Mouse (Mus musculus) midbrain, postnatal 0 days (tissue): ENCODE measurements at regions not wholly inside any gene's neighbourhood (a gene's known extent, or its start where the extent isn't known, plus 50 kb on each side); places are given as distances from the start of the nearest gene placed in this dataset.
A peak's percentile ranks its signal among the peaks of the same experiment; 100 is the strongest.

Experiments used
- ATAC-seq: fragments of 200-750 bp; cut with Nextera tagmentation; 2 replicates; pipeline ENCODE4 v1.8.0; 2017; ENCODE audit warnings: moderate number of reproducible peaks, mild to moderate bottlenecking, moderate TSS enrichment, moderate library complexity; ENCODE audit not compliant: low FRiP score
- DNase-seq: peaks from one replicate; pipeline ENCODE4 v3.0.0-alpha.2; 2015; ENCODE audit warnings: low spot score
- H3K27ac ChIP-seq: fragments of 300-500 bp; sonication (generic); 2 replicates; pipeline ENCODE4 v1.5.1; 2014; ENCODE audit warnings: low read depth, mild to moderate bottlenecking, low read length, mixed read lengths
- H3K27me3 ChIP-seq: fragments of 300-500 bp; sonication (generic); 2 replicates; pipeline ENCODE4 v1.6.1; 2014; ENCODE audit warnings: low read length, control low read depth, mixed read lengths; ENCODE audit not compliant: insufficient read depth
- H3K36me3 ChIP-seq: fragments of 300-500 bp; sonication (generic); 2 replicates; pipeline ENCODE4 v1.6.1; 2014; ENCODE audit warnings: low read length, control low read depth, mixed read lengths; ENCODE audit not compliant: insufficient read depth
- H3K4me1 ChIP-seq: fragments of 300-500 bp; sonication (generic); 2 replicates; pipeline ENCODE4 v1.6.1; 2014; ENCODE audit warnings: mild to moderate bottlenecking, control low read depth, antibody characterized with exemption, low read length, mixed read lengths; ENCODE audit not compliant: insufficient read depth
- H3K4me2 ChIP-seq: fragments of 300-500 bp; sonication (generic); 2 replicates; pipeline ENCODE4 v1.6.1; 2014; ENCODE audit warnings: low read depth, mild to moderate bottlenecking, low read length, mixed read lengths; ENCODE audit not compliant: poor library complexity, severe bottlenecking
- H3K4me3 ChIP-seq: fragments of 300-500 bp; sonication (generic); 2 replicates; pipeline ENCODE4 v1.5.1; 2014; ENCODE audit warnings: low read depth, mild to moderate bottlenecking, low read length, moderate library complexity
- H3K9ac ChIP-seq: fragments of 300-500 bp; sonication (generic); replicated peaks from 2 replicates; pipeline ENCODE4 v1.6.1; 2014; ENCODE audit warnings: mild to moderate bottlenecking, low read length, moderate library complexity, mixed read lengths; ENCODE audit not compliant: poor library complexity, severe bottlenecking
- H3K9me3 ChIP-seq: fragments of 300-500 bp; sonication (generic); 2 replicates; pipeline ENCODE4 v1.6.1; 2016; ENCODE audit warnings: low read length, control low read depth
- CTCF ChIP-seq: IDR thresholded peaks from 2 replicates; pipeline ENCODE4 v1.5.1; 2016; ENCODE audit warnings: antibody characterized with exemption, mild to moderate bottlenecking
- WGBS: fragments of 180-500 bp; shearing (Covaris S2); extraction: QIAGEN DNeasy Blood & Tissue Kit; methylation state at CpG from one replicate; pipeline ENCODE4 v1.1.7; 2014; 5-methylcytosine and 5-hydroxymethylcytosine counted together

DNA sequence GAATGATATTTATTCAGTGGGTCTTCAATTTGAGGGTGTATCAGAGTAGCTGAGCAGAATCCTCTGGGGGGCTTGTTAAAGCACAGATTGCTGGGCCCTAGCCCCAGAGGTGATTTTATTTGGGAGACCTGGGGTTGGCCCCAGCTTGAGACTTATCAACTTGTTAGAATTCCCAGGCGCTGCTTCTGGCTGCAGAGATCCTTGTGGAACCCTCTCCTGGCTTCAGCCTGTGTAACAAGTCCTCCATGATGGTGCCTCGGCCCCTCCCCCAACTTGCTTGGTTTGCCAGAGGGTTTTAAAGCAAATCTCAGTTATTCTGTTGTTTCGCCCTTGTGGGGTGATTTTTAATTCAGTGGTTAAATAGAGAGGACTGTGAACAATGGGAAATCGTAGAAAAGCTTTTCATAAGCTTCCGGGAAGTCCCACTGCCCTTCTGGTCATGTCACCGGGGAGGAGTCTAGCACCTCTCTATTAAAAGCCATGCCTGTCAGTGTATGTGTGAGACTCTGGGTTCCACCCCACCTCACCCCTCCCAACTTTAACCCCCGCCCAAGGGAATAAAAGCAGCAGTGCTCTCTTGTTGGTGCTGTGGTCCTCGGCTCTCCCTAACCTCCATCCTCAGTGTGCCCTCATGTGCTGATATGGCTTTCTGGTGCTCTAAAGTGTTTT lies 684.0 kb upstream of the Car8 start:
- 33% methylated on average over 8 of the region's 8 CpGs for WGBS
- Histone ChIP-seq H3K4me3 (no peak overlapping the region), H3K36me3 (no peaks in the 10 kb centered on the region), H3K27ac (no peak overlapping the region), H3K4me2 (no peak overlapping the region), H3K4me1 (peaks cover 5% of the 10 kb centered on the region; the same call in 1 of the 2 replicates), H3K27me3 (no peaks in the 10 kb centered on the region), H3K9ac (no peak overlapping the region), H3K9me3 (no peaks in the 10 kb centered on the region)
- ATAC-seq (peak; percentile 44; the same call in 1 of the 2 replicates), DNase-seq (no peak)
- no peak for TF ChIP-seq CTCF

DNA sequence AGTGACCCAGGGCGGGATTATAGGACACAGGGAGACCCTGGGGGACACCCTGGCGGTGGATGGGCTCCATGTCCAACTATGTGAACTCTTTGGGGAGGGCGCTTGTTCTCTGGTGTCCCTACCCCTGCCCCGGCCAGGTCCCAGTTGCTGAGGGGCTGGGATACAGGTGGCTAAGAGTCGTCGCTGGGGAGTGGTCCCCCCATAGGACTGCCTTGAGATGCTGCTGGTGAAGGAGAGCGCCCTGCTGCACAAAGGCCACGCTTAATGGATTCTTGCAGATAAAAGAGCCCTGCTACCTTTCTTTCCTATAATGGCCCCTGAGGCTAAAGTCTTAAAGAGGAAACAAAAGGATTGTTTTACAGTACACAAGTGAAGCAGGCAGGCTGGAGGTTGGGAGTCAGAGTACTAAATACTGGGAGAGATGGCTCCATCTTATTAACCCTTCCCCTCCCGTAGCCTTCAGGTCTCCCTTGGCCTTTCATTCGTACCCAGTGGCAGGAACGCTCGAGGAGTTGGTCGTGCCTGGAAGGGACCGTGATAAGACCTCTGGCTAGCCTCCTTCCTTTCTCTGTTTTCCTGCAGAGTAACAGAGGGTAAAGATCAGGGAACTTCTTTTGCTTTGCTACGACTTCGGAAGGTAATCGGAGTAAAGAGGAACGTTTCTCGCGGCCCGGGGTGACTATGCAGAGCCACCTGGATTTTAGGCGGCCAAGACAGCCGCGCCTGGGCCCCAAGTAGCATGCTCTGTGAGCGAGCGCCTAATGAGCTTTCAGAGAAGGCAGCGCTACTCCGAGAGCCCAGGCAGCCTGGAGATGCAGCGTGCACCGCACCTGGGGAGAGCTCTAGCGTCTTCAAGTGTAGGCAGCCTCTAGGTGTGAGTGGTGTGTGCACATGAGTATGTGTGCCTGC lies 682.9 kb upstream of the Car8 start:
- H3K27me3 ChIP-seq = no peaks in the 10 kb centered on the region
- 10% methylated on average over 31 of the region's 31 CpGs for WGBS
- peak overlapping the region; percentile 21; the same call in 1 of the 2 replicates for H3K4me3 ChIP-seq
- peak overlapping the region; percentile 36; the same call in 1 of the 2 replicates for H3K9ac ChIP-seq
- ATAC-seq = 0 out of 2 replicates have a peak, but pooled peaks have one; percentile 45
- H3K4me1 ChIP-seq = peaks cover 5% of the 10 kb centered on the region; the same call in 1 of the 2 replicates
- TF ChIP-seq CTCF = no peak
- peak overlapping the region; percentile 54 for H3K4me2 ChIP-seq
- DNase-seq = peak; percentile 28
- H3K27ac ChIP-seq = no peak overlapping the region
- no peaks in the 10 kb centered on the region for H3K9me3 ChIP-seq
- H3K36me3 ChIP-seq = no peaks in the 10 kb centered on the region

DNA sequence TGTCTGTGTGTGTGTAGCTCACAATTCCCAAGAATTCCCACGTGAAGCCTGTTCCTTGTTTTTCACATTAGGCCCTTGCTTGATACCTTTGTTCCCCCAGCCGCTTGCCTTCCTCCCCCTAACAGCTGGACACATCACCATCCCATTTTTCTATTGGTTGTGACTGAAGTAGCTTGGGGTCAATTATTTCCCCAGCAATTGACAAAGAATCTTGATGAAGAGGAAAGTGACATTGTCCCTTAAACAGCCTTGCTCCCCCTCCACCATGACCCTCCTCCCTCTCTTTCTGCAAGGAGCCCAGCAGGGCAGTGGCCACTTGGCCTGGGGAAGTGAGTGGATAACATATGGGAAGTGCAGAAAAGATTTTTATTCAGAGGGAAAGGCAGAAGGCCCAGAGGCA lies 681.5 kb upstream of the Car8 start:
- WGBS = 33% methylated on average over 2 of the region's 2 CpGs
- H3K4me1 ChIP-seq = peaks cover 5% of the 10 kb centered on the region; the same call in 1 of the 2 replicates
- H3K36me3 ChIP-seq = no peaks in the 10 kb centered on the region
- no peaks in the 10 kb centered on the region for H3K27me3 ChIP-seq
- ATAC-seq (no peak), DNase-seq (no peak)
- no peak overlapping the region for H3K27ac ChIP-seq
- H3K9me3 ChIP-seq = no peaks in the 10 kb centered on the region
- H3K4me2 ChIP-seq = no peak overlapping the region
- no peak overlapping the region for H3K4me3 ChIP-seq
- H3K9ac ChIP-seq = no peak overlapping the region
- no peak for TF ChIP-seq CTCF

GRCm38 (mm10) chr4:8919366-8919984 lies 680.6 kb upstream of the Car8 start:
- DNase-seq (no peak), ATAC-seq (no peak)
- 78% methylated on average over 9 of the region's 9 CpGs for WGBS
- H3K4me1 ChIP-seq = peaks cover 5% of the 10 kb centered on the region; the same call in 1 of the 2 replicates
- H3K9ac ChIP-seq = no peak overlapping the region
- H3K36me3 ChIP-seq = no peaks in the 10 kb centered on the region
- no peak for TF ChIP-seq CTCF
- H3K4me3 ChIP-seq = no peak overlapping the region
- H3K27ac ChIP-seq = no peak overlapping the region
- no peak overlapping the region for H3K4me2 ChIP-seq
- no peaks in the 10 kb centered on the region for H3K9me3 ChIP-seq
- H3K27me3 ChIP-seq = no peaks in the 10 kb centered on the region
